Mouse (Mus musculus) liver, adult 2 months (tissue): ENCODE results near the gene Rapgef3. TPM values are rescaled to one million over a fixed set of nuclear protein-coding genes. Genes with fewer than 3 reads are reported as not detected.

Experiments
- DNase-seq: peaks from one replicate; pipeline ENCODE4 v3.0.0-alpha.2; 2011; ENCODE audit warnings: low read depth, low spot score; ENCODE audit errors: extremely low read depth
- H3K27ac ChIP-seq: fragments of 200-500 bp; replicated peaks from 2 replicates; pipeline ENCODE4 v1.5.1; 2012; ENCODE audit warnings: low read depth, mild to moderate bottlenecking, control low read depth, inconsistent platforms, low read length; ENCODE audit not compliant: insufficient read depth
- H3K27me3 ChIP-seq: fragments of 200-500 bp; 2 replicates; pipeline ENCODE4 v1.6.1; 2012; ENCODE audit warnings: mild to moderate bottlenecking, moderate library complexity, low read length, inconsistent platforms; ENCODE audit not compliant: control insufficient read depth, insufficient read depth
- H3K36me3 ChIP-seq: fragments of 200-500 bp; 2 replicates; pipeline ENCODE4 v1.6.1; 2012; ENCODE audit warnings: low read length, inconsistent platforms; ENCODE audit not compliant: control insufficient read depth, insufficient read depth
- H3K4me1 ChIP-seq: fragments of 200-500 bp; 2 replicates; pipeline ENCODE4 v1.6.1; 2011; ENCODE audit warnings: low read length; ENCODE audit not compliant: control insufficient read depth, insufficient read depth
- H3K4me3 ChIP-seq: fragments of 200-500 bp; 2 replicates; pipeline ENCODE4 v1.5.1; 2011; ENCODE audit warnings: low read depth, mild to moderate bottlenecking, control low read depth, low read length, moderate library complexity; ENCODE audit not compliant: insufficient read depth
- H3K79me2 ChIP-seq: fragments of 200-500 bp; 2 replicates; pipeline ENCODE4 v1.6.1; 2012; ENCODE audit warnings: inconsistent platforms, mild to moderate bottlenecking, low read length, moderate library complexity; ENCODE audit not compliant: control insufficient read depth, insufficient read depth
- H3K9ac ChIP-seq: fragments of 200-500 bp; 2 replicates; pipeline ENCODE4 v1.6.1; 2012; ENCODE audit warnings: low read depth, mild to moderate bottlenecking, control low read depth, inconsistent platforms, low read length
- CTCF ChIP-seq: fragments of 200-500 bp; IDR thresholded peaks from 2 replicates; pipeline ENCODE4 v1.5.1; 2011; ENCODE audit warnings: low read depth, low read length, control low read depth
- POLR2A ChIP-seq: fragments of 200-500 bp; IDR thresholded peaks from 2 replicates; pipeline ENCODE4 v1.6.1; 2011; ENCODE audit warnings: low read length, control low read depth; ENCODE audit not compliant: insufficient read depth; ENCODE audit errors: extremely low read depth
- WGBS: fragments of 180-500 bp; shearing (Covaris S2); methylation state at CpG from one replicate; pipeline ENCODE4 v1.1.7; 2018; 5-methylcytosine and 5-hydroxymethylcytosine counted together
- polyA plus RNA-seq: library from polyadenylated mRNA; depleted of rRNA; stranded (reverse); fragments of >200 nt; gene quantifications from 2 replicates; pipeline ENCODE4 v1.2.3, GENCODE M21; 2012; rRNA removed
- total RNA-seq: library from RNA; depleted of rRNA; stranded (reverse); fragments of >200 nt; gene quantifications from 2 replicates; pipeline ENCODE4 v1.2.3, GENCODE M21; 2014; rRNA removed

Gene Rapgef3
- total and polyA plus RNA-seq, 2 experiments: 1.8 to 4.9 TPM

DNA sequence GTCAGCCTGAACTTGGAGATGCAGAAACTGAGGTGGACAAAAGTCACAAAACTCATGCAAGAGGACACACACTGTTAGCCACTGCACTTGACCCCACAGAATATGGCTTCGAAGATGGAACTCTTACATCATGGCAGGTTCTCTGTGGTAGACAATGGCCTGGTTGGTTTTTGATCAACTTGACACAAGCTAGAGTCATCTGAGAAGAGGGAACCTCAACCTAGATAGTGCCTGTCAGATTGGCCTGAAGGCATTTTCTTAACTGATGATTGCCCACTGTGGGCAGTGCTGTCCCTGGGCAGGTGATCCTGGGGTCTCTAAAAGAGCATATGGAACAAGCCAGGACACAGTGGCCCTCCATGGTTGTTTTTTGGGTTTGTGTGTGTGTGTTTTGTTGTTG, 52.0 kb downstream of the Rapgef3 start:
- no peaks in the 10 kb centered on the region for H3K79me2 ChIP-seq
- no peak for DNase-seq
- no peaks in the 10 kb centered on the region for H3K4me1 ChIP-seq
- TF ChIP-seq CTCF (no peak), POLR2A (no peak)
- no peaks in the 10 kb centered on the region for H3K27me3 ChIP-seq
- no peaks in the 10 kb centered on the region for H3K36me3 ChIP-seq
- no peak overlapping the region for H3K27ac ChIP-seq
- H3K4me3 ChIP-seq: no peak overlapping the region
- no peak overlapping the region for H3K9ac ChIP-seq
- WGBS: 94% methylated on average over 1 of the region's 1 CpGs

GRCm38 (mm10) chr15:97715083-97715482, 52.7 kb downstream of the Rapgef3 start:
- DNase-seq: no peak
- no peak for TF ChIP-seq POLR2A
- no peaks in the 10 kb centered on the region for H3K36me3 ChIP-seq
- no peak overlapping the region for H3K27ac ChIP-seq
- H3K27me3 ChIP-seq: no peaks in the 10 kb centered on the region
- no peaks in the 10 kb centered on the region for H3K79me2 ChIP-seq
- H3K4me3 ChIP-seq: no peak overlapping the region
- no peak overlapping the region for H3K9ac ChIP-seq
- WGBS: 91% methylated on average over 8 of the region's 8 CpGs
- H3K4me1 ChIP-seq: no peaks in the 10 kb centered on the region

- H3K27ac ChIP-seq: no peak overlapping the region
- no peaks in the 10 kb centered on the region for H3K79me2 ChIP-seq
- H3K27me3 ChIP-seq: no peaks in the 10 kb centered on the region
- H3K4me3 ChIP-seq: no peak overlapping the region
- 86% methylated on average over 6 of the region's 6 CpGs for WGBS
- H3K4me1 ChIP-seq: no peaks in the 10 kb centered on the region
- TF ChIP-seq POLR2A (no peak), CTCF (no peak)
- H3K36me3 ChIP-seq: no peaks in the 10 kb centered on the region
- no peak for DNase-seq
- no peak overlapping the region for H3K9ac ChIP-seq
These were observed 55.2 kb downstream of the Rapgef3 start for GRCm38 (mm10) chr15:97712546-97712945.

DNA sequence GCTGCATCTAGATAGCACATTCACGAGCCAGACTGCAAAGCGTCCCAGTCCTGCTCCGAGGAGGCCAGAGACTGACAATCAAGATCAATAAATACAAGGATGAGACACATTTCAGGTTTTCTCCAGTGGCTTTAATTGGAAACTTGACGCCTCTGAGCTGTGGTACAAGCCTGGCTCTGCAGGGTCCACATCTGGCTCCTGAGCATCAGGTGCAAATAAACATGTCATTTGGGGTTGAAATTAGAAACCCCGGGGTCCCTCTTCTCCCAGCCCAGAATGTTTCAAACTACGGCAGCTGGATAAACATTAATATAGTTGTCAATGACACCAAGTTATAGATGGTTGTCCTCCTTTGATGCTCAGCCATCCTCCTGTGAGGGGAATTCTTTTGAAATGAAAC, 56.9 kb downstream of the Rapgef3 start:
- no peaks in the 10 kb centered on the region for H3K36me3 ChIP-seq
- H3K27ac ChIP-seq: no peak overlapping the region
- no peaks in the 10 kb centered on the region for H3K27me3 ChIP-seq
- WGBS: 86% methylated on average over 6 of the region's 6 CpGs
- no peak overlapping the region for H3K9ac ChIP-seq
- TF ChIP-seq POLR2A (no peak), CTCF (no peak)
- DNase-seq: no peak
- no peaks in the 10 kb centered on the region; the same call in 1 of the 2 replicates for H3K4me1 ChIP-seq
- H3K79me2 ChIP-seq: no peaks in the 10 kb centered on the region
- H3K4me3 ChIP-seq: no peak overlapping the region

DNA sequence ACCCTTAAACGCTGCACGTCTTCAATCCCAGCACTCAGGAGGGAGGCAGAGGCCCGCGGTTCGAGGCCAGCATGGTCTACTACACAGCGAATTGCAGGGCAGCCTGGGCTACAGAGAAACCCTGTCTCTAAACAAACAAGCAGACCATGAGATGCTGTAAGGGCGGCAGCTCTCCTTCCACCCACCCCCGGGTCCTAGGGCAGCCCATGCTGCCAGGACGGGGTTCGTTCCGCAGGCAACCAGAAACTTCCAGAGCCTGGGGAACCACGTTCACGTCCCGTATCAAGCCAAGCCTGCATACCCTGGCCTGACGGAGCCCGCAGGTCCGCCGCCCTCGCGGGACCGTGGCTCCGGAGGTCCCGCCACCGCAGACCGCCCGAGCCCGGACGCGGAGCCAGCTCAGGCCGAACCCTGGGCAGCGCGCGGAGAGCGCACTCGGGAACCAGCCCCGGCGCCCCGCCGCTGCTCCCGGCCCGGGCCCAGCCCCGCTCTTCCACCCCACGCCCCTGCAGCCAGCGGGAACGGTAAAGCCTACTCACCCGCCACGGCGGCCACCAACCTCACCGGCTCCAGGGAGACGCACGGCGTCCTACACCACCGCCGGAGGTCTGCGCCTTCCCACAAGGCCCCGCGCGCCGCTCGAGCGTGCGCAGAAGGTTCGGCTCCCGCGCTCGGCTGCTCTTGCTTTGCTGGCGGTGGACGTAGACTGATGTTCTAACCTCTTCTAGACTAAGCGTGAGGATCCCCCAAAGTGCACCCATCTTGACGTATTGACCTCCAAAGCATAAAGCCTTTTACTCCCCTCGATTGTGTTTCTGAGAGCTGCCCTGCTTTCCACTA, 62.3 kb downstream of the Rapgef3 start, which contains the start of gene Rpap3:
Gene Rpap3 (minus strand): TSS at position 615 of the 840 bp plus-strand sequence.
- peak within 1 kb of the TSS; percentile 87 for H3K4me3 ChIP-seq
- H3K27ac ChIP-seq: no peak within 1 kb of the TSS
- H3K9ac ChIP-seq: peak within 1 kb of the TSS; percentile 88
- TF ChIP-seq CTCF (no peak), POLR2A (peak; percentile 33; the same call in 1 of the 2 replicates)
- H3K4me1 ChIP-seq: peaks cover 2% of the 10 kb centered on the region; the same call in 1 of the 2 replicates
- under 1% methylated on average over 71 of the region's 71 CpGs for WGBS
- H3K36me3 ChIP-seq: peaks cover under 1% of the 10 kb centered on the region; the same call in 1 of the 2 replicates
- H3K27me3 ChIP-seq: no peaks in the 10 kb centered on the region
- H3K79me2 ChIP-seq: 0 out of 2 replicates have a peak, but pooled peaks cover 2% of the 10 kb centered on the region
- peak; percentile 67 for DNase-seq

DNA sequence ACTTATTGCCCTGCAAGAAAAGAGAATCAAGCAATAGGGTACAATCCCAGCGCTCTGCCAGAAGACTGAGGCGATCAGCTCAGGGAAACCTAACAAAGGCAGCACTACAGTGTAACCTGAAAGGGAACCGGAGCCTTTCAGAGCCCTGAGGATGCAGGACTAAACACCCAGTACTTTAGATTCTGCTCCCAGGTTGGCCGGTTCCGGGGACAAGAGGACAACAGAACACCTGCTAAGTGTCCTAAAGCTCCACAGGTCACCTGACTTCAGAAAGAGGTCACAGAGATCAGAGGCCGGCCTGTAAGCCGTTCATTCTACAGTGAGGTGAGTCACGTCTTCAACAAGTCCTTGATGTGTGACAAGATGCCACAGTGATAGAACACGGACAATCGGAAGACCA, 71.2 kb downstream of the Rapgef3 start:
- no peaks in the 10 kb centered on the region for H3K4me1 ChIP-seq
- no peak overlapping the region for H3K4me3 ChIP-seq
- H3K36me3 ChIP-seq: peaks cover 27% of the 10 kb centered on the region; the same call in 1 of the 2 replicates
- DNase-seq: no peak
- WGBS: 85% methylated on average over 10 of the region's 10 CpGs
- H3K27me3 ChIP-seq: no peaks in the 10 kb centered on the region
- H3K9ac ChIP-seq: no peak overlapping the region
- H3K79me2 ChIP-seq: no peaks in the 10 kb centered on the region
- no peak overlapping the region for H3K27ac ChIP-seq
- TF ChIP-seq CTCF (no peak), POLR2A (no peak)

Other genes with a start within 250 kb of the Rapgef3 start
- 7.7 and 8.7 TPM in 2 replicates for gene Rpap3, start 62.1 kb downstream of the Rapgef3 start, total RNA-seq
- gene Rpap3, start 62.1 kb downstream of the Rapgef3 start, polyA plus RNA-seq: 2.2 and 2.5 TPM in 2 replicates
- 0.47 and 0.55 TPM in 2 replicates for gene Endou, start 36.6 kb downstream of the Rapgef3 start, total RNA-seq
- gene Endou, start 36.6 kb downstream of the Rapgef3 start, polyA plus RNA-seq: 0.21 and 0.32 TPM in 2 replicates
- gene Slc48a1, start 10.5 kb upstream of the Rapgef3 start, total RNA-seq: 15.2 and 21.1 TPM in 2 replicates
- gene Slc48a1, start 10.5 kb upstream of the Rapgef3 start, polyA plus RNA-seq: 54.9 and 58.6 TPM in 2 replicates
- gene Hdac7, start 76.5 kb upstream of the Rapgef3 start, total RNA-seq: 2.5 and 3.4 TPM in 2 replicates
- 5.9 and 9.5 TPM in 2 replicates for gene Hdac7, start 76.5 kb upstream of the Rapgef3 start, polyA plus RNA-seq
- under 0.01 and 0.09 TPM in 2 replicates for gene Vdr, start 142.7 kb upstream of the Rapgef3 start, total RNA-seq
- gene Vdr, start 142.7 kb upstream of the Rapgef3 start, polyA plus RNA-seq: 0.04 TPM in 2 replicates
- gene Tmem106c, start 196.2 kb upstream of the Rapgef3 start, total RNA-seq: 11.2 and 13.2 TPM in 2 replicates
- gene Tmem106c, start 196.2 kb upstream of the Rapgef3 start, polyA plus RNA-seq: 30.9 and 33.7 TPM in 2 replicates
- not detected in 2 replicates for gene Col2a1, start 236.7 kb upstream of the Rapgef3 start, total RNA-seq
- not detected in 2 replicates for gene Col2a1, start 236.7 kb upstream of the Rapgef3 start, polyA plus RNA-seq